Mouse (Mus musculus): ENCODE results near the gene Flywch1. TPM values are rescaled to one million over a fixed set of nuclear protein-coding genes. Genes with fewer than 3 reads are reported as not detected.
"Not testable (repeated sequence)": the region's sequence is repeated elsewhere in the genome, so short reads cannot be mapped to it uniquely, and the experiment has no call there.

Flywch1 gene
- total RNA-seq, 2 experiments from 2014 or later = 30.2 to 30.8 TPM

DNA sequence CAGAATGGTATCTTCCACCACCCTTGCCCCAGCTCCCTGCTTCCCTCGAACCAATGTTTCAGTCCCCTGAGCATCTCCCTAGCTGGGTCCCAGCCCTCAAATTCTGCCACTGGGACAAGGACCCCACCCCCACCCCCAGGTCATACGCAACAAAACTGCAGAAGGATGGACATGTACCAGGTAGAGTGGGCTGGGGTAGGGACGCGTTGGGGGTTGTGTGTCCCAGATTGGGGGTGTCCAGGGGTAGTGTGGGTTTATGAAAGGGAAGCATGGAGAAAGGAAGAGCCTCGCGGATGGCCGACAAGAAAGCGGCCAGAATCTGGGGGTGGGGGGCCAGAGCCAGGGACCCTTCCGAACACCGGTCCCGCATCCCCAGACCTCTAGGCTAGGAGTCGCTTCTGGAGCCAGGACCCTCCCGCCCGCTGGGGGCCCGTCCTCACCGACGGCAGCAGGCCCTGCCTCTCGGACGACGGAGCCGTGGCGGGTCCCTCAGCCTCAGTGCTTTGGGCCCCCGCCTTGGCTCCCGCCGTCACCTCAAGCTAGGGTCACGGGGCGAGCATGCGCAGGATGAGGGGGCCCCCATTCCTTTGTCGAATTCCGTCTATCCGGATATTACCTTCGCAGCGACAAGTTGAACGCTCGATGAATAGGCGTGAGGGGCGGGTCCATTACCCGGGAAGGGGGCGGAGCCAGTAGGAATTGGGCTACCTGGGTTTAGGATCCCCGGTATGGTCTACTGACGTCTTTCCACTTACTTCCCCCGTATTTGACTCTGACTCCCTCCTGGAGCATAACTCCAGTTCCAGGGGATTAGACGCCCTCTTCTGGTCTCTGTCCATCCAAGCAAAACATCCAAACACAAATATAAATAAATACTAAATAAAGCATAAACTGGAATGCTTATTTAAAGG, 14.4 kb upstream of the Flywch1 start, which contains the start of gene Flywch2:
Gene Flywch2, minus strand, starts transcription at position 521 of the 911 bp plus-strand sequence.
- DNase-seq = peak; percentile 55 to 70
- intact Hi-C loops (cut with DNase I) = loop anchor here (5.0 kb wide), 1 partner anchor 39 kb away; the partner anchor contains the start of gene Kremen2

DNA sequence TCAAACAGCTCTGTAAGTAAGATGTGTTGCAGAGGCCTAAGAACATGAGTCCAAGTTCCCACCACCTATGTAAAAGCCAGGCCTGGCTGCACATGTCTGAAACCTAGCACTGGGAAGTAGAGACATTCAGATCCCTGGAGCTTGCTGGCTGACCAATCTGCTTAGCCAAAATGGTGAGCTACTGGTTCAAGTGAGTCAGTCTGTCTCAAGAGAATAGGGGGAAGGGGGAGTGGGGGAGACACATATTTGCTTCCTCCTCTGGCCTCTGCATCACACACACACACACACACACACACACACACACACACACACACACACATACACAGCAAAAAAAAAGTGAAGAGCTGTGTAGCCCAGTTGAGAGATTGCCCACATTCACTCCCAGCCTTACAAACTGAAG, 11.9 kb upstream of the Flywch1 start:
- DNase-seq = no peak
- intact Hi-C loops (cut with DNase I) = no loop called here

DNA sequence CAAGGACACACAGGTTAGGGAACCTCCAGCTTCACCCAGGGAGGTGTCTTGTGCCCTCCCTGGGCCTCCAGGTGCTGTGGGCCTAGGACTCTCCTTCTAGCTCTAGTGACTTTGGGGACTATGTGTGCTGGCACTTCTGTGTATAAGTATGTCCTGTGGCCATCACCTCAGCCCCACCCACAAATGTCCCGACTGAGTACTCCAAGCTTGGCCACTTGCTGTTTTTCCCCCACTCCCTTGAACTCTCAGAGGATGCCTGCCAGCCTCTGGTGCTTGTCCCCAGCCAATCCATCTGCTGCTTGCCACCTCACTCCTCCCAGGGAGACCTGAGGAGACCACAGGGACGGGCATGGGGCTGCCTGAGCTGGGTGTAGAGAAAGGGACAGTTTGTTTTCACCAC, 7.0 kb upstream of the Flywch1 start:
- intact Hi-C loops (cut with DNase I) = loop anchor here (5.0 kb wide), 1 partner anchor 74 kb away; no protein-coding TSS in a partner anchor
- DNase-seq = no peak

DNA sequence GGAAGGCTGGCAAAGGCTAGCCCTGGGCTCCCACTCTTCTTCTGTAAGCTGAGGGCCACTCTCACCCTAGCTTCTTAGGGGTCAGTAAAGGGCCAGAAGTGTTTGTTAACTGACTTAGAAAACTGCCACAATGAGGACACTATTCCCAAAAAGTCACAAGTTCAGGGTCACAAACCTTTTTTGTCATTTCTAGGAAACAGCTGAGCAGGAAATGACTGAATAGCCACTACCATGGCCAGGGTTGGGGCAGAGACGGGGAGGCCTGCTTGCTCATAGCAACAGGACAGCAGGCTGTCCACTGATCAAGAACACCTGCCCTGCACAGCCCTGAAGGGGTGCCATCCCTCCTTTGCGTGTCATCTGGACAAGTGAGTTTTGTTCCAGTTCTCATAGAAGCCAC, 5.7 kb upstream of the Flywch1 start:
- no peak for DNase-seq

DNA sequence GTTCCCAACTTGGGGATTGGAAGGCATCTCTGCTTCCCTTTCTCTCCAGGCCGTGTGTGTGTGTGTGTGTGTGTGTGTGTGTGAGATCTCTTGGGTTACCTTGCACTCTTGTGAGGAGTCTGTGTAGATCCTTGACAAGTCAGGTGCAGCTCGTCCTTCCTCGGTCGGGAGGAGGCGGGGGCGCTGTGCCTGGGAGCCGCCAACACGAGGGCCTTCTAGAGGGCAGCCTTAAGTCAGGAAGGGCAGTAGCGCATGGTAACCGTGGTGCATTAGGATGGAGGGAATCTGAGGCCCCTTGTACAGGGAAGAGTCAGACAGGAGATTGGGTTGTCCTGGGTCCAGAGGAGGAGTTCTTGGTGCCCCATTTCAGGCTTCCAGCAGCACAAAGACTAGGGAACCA, 4.8 kb upstream of the Flywch1 start:
- intact Hi-C loops (cut with DNase I) = loop anchor here (5.0 kb wide), 1 partner anchor 76 kb away; no protein-coding TSS in a partner anchor
- DNase-seq = no peak

More for the DNA sequence above, 5.7 kb upstream of the Flywch1 start:
- intact Hi-C loops (cut with DNase I) = loop anchor here (5.0 kb wide), 1 partner anchor 75 kb away; no protein-coding TSS in a partner anchor

DNA sequence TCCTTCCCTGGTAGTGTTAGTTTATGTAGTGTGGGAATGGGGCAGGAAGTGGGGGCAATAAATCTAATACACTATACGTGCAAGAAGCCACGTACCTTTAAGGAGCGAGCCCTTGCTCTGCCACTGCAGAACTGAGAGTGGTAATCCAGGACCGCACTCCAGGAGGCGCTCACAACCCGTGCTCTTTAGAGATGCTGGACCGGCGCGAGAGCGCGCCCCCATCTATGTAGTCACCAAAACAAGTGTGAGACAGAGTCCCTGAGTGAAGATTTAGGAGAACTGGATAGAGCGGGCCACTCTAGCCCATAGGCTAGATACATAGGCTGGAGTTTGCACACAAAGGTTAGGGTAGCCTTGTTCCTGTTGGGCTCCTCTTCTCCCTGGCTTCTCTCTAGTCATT, 2.7 kb upstream of the Flywch1 start:
- intact Hi-C loops (cut with DNase I) = loop anchor here (1.0 to 5.0 kb wide), 5 partner anchors 33 to 186 kb away; partner anchors contain the start of genes Elob, Prss32 and Prss41
- peak; percentile 84 to 89 for DNase-seq

DNA sequence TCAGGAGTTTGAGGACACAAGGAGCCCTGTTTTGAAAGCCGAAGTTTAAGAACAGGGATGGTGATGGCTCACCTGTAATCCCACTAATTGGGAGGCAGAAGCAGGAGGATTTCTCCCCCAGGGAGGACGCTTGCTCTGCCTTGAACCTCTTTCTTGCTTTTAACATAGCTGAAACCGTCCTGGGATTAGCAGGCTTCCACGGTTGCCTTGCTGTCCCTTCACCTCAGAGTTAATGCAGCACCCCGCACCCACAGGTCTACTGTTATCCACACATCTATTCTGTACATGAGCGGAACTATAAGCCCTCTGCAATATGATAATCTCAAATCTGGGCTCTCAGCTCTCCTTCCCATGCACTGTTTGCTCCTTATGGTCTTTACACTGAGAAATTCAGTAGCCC, 2.3 kb upstream of the Flywch1 start:
- intact Hi-C loops (cut with DNase I) = loop anchor here (1.0 to 5.0 kb wide), 5 partner anchors 34 to 187 kb away; partner anchors contain the start of genes Elob, Prss32 and Prss41
- no peak for DNase-seq

DNA sequence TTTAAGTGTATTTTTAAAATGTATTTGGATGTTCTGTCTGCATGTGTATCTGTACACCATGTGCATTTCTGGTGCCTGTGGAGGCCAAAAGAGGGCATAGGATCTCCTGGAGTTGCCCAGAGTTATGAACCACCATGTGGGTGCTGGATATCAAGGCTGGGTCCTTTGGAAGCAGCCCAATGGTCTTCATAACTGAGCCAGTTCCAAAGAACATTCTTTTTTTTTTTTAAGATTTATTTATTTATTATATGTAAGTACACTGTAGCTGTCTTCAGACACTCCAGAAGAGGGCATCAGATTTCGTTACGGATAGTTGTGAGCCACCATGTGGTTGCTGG, 786 bp upstream of the Flywch1 start:
- intact Hi-C loops (cut with DNase I) = loop anchor here (5.0 kb wide), 2 partner anchors 35 to 70 kb away; partner anchors contain the start of genes Prss32 and Prss41

DNA sequence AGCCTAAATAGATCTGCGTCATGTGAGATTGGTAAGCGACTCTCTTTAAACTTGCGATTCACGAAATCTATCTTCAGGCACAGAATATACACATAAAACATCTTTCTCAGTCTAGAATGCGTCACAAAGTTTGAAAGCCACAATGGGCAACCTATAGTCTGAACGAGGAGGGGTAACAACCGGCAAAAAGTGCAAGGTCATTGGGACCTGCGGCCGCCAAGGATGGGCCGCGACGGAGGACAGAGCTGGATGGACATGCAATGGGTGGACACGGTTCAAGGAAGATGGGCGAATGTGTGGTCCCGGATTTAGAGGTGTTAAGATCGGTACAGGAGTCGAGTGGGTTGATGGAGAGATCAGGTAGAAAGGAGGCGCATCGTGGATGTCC, 512 bp downstream of the Flywch1 start:
- intact Hi-C loops (cut with DNase I) = loop anchor here (2.0 to 5.0 kb wide), 3 partner anchors 20 to 71 kb away; partner anchors contain the start of genes Prss32 and Prss41

More for the DNA sequence above, 786 bp upstream of the Flywch1 start:
- DNase-seq = not testable (repeated sequence)

DNA sequence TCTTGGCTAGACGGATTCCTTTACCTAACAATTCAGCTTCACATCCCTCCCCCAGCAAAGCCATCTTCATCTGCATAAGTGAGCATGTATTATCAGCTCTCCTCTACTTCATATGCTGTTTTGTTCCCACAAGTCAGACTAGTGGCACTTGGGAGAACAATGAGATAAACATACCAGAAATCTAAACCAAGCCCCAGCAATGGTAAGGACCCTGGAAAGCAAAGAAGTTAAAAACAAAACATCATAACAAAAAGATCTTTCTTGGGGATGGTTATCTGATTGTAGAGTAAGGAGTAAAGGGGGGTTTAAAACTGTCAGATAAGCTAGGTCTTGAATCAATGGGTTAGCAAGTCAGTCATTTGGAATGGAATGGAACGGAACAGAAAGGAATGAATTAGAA, 909 bp downstream of the Flywch1 start:
- no peak for DNase-seq
- intact Hi-C loops (cut with DNase I) = loop anchor here (2.0 to 5.0 kb wide), 3 partner anchors 20 to 72 kb away; partner anchors contain the start of genes Prss32 and Prss41

More for the DNA sequence above, 512 bp downstream of the Flywch1 start:
- DNase-seq = no peak

DNA sequence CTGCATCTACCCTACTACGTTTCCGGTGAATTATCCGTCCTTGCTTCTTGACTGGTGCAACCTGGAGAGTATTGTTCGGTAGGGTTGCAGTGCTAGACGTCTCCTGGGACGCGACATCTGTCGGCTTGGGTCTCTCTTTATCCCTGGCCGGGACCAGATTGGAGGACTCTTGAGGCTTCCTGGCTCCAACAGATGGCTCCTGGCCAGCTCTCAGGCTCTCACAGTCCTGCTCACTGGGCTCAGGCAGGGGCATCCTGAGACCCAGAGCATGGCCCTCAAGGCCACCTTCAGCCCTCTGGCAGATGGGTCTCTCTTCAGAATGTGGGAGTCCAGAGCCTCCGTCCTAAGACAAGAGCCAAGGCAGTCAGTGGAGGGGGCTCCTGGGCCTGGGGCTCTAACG, 8.4 kb downstream of the Flywch1 start:
- no peak for DNase-seq
- intact Hi-C loops (cut with DNase I) = no loop called here

DNA sequence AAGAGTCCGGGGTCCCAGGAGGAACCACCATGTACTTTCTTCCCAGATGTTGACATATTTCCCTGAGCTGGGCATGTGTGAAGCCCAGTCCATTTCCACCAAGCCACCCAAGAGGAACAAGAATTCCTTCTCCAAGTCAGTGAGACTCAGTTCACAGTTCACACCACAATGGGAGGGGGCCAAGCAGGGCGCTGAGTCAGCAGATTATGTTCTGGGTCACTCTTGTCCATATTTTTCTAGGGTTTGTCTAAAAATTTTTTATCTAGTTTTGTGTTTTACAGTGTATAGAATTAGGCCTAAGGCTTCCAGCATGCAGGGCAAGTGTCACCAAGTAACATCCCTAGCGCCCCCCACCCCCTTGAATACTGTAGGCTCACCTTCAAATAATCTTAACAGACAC, 10.2 kb downstream of the Flywch1 start:
- DNase-seq = no peak
- intact Hi-C loops (cut with DNase I) = no loop called here

DNA sequence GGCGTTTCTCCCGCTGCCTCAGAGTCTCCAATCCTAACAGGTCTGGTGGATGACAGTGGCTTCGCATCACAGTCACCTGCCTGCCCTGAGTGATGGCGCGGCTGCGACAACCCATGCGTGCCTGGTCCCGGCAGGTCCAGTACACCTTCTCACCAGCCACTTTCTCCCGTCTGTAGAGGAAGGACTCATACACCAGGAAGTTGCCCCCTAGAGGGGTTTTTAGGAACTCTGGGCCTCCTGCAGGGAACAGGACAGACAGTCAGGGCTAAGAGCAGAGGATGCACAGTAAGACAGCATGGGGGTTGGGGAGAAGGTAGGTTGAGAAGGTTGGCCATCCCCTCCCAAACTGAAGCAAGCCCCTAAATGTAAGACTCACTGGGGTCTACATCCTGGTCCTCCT, 11.2 kb downstream of the Flywch1 start:
- no peak for DNase-seq
- intact Hi-C loops (cut with DNase I) = no loop called here

DNA sequence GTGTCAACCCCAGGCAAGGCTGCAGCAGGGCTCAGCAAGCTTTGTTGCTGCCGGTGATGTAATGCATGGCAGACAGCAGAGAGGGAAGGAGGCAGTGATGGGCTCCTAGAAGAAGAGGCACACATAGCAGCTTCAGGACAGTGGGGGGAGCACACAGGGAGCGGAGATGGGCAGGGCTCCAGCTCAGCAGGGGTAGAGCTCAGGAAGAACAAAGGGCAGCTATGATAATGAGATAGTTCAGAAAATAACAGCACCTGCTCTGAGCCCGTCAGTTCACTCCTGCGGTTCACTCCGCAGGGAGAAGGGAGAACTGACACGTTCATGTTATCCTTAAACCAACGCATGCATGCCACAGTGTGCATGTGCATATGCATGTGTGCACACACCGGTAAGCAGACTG, 12.6 kb downstream of the Flywch1 start:
- intact Hi-C loops (cut with DNase I) = no loop called here
- DNase-seq = no peak

DNA sequence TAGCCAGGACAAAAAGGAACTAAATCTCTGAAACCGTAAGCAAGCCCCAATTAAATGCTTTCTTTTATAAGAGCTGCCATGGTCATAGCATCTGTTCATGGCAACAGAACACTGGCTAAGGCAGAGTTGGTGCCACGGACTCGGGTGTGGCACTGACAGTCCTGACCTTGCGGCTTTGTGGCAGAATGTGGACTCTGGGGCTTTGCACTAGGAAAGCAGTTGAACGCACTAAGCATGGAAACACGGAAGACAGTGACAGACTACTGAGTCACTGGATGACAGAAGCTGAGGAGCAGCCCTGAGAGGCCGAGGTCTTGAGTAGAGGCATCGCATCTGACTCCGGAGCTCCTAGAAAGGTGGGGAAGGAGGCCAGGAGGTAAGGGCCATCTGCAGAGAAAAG, 13.8 kb downstream of the Flywch1 start:
- intact Hi-C loops (cut with DNase I) = no loop called here
- no peak for DNase-seq

DNA sequence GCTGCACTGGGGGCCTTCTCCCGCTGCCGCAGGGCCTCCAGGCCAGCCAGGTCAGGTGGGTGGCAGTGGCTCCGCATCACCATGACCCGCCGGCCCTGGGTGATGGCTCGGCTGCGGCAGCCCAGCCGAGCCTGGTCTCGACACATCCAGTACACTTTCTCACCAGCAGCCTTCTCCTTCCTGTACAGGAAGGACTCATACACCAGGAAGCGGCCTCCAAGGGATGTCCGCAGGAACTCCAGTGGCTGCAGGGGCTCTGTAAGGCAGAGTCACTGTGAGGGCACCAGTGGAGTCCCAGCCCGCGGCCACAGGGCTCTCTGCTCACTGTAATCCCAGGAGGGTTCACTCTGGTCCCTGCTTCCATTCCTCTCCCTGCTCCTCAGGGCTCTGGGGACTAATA, 15.7 kb downstream of the Flywch1 start:
- peak in 1 of 2 experiments; percentile 28 for DNase-seq
- intact Hi-C loops (cut with DNase I) = no loop called here

DNA sequence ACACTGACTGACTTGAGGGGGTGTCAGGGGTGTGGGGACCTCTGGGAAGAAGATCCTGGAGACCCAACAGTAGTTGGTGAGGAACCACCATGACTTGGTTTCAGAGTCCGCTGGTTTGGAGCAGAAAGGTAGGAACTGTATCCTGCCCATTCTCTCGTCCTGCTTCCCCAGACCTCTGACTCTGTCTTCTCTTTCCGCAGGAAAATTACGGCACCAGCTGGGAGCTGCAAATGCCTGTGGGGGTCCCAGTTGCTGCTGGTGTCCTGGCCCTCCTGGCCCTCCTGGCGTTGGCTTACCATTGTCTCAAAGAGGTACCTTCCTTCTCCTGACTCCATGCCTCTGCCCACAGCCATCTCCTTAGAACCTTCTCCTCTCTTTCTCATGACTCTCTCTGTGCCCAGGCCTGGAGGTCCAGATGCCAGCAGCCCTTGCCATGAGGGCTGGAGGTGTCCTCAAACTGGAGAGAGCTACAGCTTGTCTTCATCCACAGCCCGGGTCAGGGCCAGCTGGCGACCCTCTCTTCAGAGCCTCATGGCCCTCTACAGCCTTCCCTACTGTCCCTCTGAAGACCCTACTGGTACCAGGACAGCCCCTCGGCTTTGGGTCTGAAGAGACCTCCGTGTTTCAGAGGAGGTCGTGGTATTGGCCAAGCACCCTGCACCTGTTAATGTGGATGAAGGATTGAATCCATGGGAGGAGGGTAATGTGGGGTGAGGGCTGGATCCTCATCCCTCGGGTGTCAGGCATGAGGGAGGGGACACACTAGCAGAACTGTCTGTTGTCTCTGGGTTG, 21.8 kb downstream of the Flywch1 start:
- no peak for DNase-seq
- intact Hi-C loops (cut with DNase I) = loop anchor here (2.0 to 5.0 kb wide), 4 partner anchors 21 to 211 kb away; partner anchors contain the start of genes Flywch1 and Flywch2

DNA sequence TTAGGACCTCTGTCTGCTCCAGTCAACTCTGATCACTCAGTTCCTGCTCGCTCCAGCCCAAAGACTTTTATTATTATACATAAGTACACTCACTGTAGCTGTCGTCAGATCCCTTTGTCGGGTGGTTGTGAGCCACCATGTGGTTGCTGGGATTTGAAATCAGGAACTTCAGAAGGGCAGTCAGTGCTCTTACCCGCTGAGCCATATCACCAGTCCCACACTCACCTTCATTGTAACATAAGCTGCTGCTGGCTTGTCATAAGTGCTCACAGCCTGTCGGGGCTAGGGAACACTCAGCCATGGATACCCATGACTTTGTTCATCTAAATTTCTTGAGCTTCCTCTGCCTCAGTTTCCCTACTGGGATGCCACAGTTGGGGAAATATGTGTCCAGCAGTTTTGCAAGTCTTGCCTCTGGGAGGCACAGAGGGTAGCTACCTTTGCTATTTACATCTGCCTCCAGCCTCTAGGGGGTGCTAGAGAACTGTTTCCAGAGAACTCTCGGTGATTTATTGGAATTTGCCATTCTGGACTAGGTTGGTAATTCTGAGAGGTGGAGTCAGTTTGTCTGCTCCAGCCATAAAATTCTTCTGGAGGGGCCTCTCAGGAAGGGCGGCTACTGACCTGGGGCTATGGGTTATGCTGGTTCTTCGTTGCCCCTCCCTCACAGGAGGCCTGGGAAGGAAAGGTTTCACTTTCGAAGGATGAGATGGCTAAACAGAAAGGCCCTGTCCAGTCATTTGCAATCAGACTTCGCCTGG, 22.6 kb downstream of the Flywch1 start:
- intact Hi-C loops (cut with DNase I) = loop anchor here (2.0 to 5.0 kb wide), 3 partner anchors 38 to 212 kb away; partner anchors contain the start of gene Flywch2

DNA sequence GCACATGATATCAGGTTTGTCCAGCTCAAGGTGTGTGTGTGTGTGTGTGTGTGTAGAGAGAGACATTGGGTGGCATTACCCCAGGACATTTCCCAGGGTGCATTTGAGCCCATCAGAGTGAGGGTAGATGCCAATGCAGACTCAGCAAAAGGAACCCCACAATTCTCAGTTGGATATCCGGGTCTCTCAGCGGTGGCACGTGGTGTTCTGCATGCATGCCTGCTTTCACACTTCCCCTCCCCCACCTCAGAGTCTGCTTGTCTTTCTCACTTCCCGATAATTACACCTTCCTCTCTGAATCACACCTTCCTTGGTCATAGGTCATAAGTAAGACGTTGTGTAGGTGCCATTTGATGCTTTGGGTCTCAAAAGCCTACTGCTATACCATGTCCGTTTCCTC, 23.4 kb downstream of the Flywch1 start:
- intact Hi-C loops (cut with DNase I) = loop anchor here (2.0 to 5.0 kb wide), 3 partner anchors 39 to 213 kb away; partner anchors contain the start of gene Flywch2

More for the DNA sequence above, 22.6 kb downstream of the Flywch1 start:
- DNase-seq = peak; percentile 70 to 85

More for the DNA sequence above, 23.4 kb downstream of the Flywch1 start:
- DNase-seq = no peak

All from heart, postnatal 14 days (tissue).